Mouse (Mus musculus) midbrain, embryonic 12.5 days (tissue): Measurements from ENCODE around the gene 4930522L14Rik. TPM values are rescaled to one million over a fixed set of nuclear protein-coding genes. Genes with fewer than 3 reads are reported as not detected.
"Not testable (repeated sequence)": the region's sequence is repeated elsewhere in the genome, so short reads cannot be mapped to it uniquely, and the experiment has no call there.

Source experiments
- ATAC-seq: fragments of 200-750 bp; cut with Nextera tagmentation; 2 replicates; pipeline ENCODE4 v1.8.0; 2017; ENCODE audit warnings: low read depth, moderate TSS enrichment, moderate library complexity; ENCODE audit not compliant: low FRiP score
- H3K27ac ChIP-seq: fragments of 300-500 bp; sonication (generic); replicated peaks from 2 replicates; pipeline ENCODE4 v1.5.1; 2016; ENCODE audit warnings: mild to moderate bottlenecking
- H3K27me3 ChIP-seq: fragments of 300-500 bp; sonication (generic); 2 replicates; pipeline ENCODE4 v1.6.1; 2016; ENCODE audit warnings: mild to moderate bottlenecking
- H3K36me3 ChIP-seq: fragments of 300-500 bp; sonication (generic); 2 replicates; pipeline ENCODE4 v1.6.1; 2016
- H3K4me1 ChIP-seq: fragments of 300-500 bp; sonication (generic); 2 replicates; pipeline ENCODE4 v1.6.1; 2016
- H3K4me2 ChIP-seq: fragments of 300-500 bp; sonication (generic); replicated peaks from 2 replicates; pipeline ENCODE4 v1.6.1; 2016; ENCODE audit warnings: mild to moderate bottlenecking, moderate library complexity
- H3K4me3 ChIP-seq: fragments of 300-500 bp; sonication (generic); 2 replicates; pipeline ENCODE4 v1.5.1; 2016; ENCODE audit warnings: mild to moderate bottlenecking
- H3K9ac ChIP-seq: fragments of 300-500 bp; sonication (generic); replicated peaks from 2 replicates; pipeline ENCODE4 v1.6.1; 2016; ENCODE audit warnings: mild to moderate bottlenecking, moderate library complexity
- H3K9me3 ChIP-seq: fragments of 300-500 bp; sonication (generic); 2 replicates; pipeline ENCODE4 v1.6.1; 2016; ENCODE audit warnings: mild to moderate bottlenecking
- WGBS: fragments of 180-500 bp; shearing (Covaris S2); methylation state at CpG from one replicate; pipeline ENCODE4 v1.1.7; 2016; 5-methylcytosine and 5-hydroxymethylcytosine counted together
- polyA plus RNA-seq: library from polyadenylated mRNA; unstranded; fragments of >200 nt; fragmentation: Nextera tagmentation; extraction: Ambion mirVana; gene quantifications from 2 replicates; pipeline ENCODE4 v1.2.1, GENCODE M21; 2016

Gene 4930522L14Rik
- polyA plus RNA-seq: 5.3 and 5.8 TPM in 2 replicates

DNA sequence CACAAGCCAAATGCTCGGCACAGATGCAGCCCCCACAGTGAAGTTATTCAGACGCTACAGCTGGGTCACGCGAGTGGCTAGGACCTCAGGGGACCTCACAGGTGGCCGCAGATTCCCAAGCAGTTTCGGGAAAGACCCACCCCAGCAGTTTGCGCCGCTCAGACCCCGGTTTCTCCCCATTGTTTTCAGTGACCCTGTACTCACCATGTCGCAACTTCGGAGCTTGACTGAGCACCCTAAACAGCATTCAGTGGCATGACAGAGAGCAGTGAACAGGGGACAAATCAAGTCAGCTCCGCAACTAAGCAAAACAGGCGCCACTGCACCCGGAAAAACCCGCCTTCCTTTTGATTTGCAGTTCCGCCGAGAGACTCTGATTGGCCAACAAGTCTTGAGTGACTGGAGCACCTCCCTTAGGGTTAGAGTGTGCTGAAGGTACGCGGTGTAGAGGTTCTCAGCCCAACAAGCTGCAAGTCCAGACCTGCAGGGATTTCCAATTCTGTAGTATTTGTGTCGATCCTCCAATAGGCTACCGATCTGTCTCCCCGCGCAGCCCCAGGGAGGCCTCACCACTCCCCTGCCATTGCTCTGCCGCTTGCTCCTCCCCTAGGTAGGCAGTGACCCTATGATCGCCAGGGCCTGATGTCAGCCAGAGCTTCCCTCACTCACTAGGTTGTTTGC, at the start of gene 4930522L14Rik:
TSS of gene 4930522L14Rik (minus strand) at position 496 of the 681 bp plus-strand sequence.
- H3K4me2 ChIP-seq: peak within 1 kb of the TSS; percentile 66
- not testable (repeated sequence) for H3K27ac ChIP-seq, H3K27me3 ChIP-seq, H3K9me3 ChIP-seq, H3K36me3 ChIP-seq, H3K4me1 ChIP-seq
- ATAC-seq: peak; percentile 97
- peak within 1 kb of the TSS; percentile 53 for H3K9ac ChIP-seq
- under 1% methylated on average over 25 of the region's 25 CpGs for WGBS
- H3K4me3 ChIP-seq: peak within 1 kb of the TSS; percentile 60

DNA sequence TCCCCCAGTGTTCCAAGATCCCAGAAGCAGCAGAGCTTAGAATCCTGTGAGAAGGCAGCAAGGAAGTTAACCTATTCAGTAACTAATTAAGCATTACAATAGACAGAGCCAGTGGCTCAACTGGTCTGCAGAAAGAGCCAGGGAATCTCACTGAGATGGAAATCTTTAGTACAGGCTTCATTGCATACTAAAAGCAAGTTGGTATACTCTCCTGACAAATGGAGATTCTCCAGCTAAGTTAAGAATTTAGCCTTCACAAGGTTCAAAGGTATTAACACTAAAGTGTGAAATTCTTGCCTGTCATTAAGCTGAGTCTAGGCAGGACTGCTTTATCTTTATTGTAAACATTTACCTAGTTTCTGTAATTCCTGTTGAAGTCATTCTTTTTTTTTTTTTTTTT, 49.8 kb upstream of the 4930522L14Rik start:
- ATAC-seq, H3K27ac ChIP-seq, H3K4me2 ChIP-seq, H3K4me1 ChIP-seq, H3K4me3 ChIP-seq, H3K27me3 ChIP-seq, H3K9me3 ChIP-seq, H3K36me3 ChIP-seq, H3K9ac ChIP-seq: not testable (repeated sequence)

DNA sequence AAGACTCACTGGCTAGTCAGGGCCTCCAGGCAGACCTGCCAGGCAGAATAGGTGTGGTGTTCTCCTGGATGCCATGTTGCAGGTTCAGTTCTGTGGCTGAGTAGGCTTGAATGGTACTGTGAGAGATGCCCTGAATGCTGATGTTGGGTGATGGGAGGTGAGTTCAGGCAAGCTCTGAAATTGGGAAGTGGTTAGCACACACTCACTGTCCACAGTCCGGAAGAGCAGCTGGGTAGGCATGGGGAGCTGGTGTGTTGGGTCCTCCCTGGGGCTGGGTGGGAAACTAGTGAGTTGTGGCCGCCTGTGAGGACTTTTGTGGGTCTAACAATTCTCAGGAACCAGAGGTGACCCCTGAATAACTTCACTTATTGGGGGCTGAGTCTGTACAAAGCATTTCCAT, 48.3 kb upstream of the 4930522L14Rik start:
- 68% methylated on average over 2 of the region's 2 CpGs for WGBS
- not testable (repeated sequence) for H3K9ac ChIP-seq, H3K9me3 ChIP-seq, H3K27me3 ChIP-seq, ATAC-seq, H3K4me2 ChIP-seq, H3K36me3 ChIP-seq, H3K27ac ChIP-seq, H3K4me1 ChIP-seq, H3K4me3 ChIP-seq

DNA sequence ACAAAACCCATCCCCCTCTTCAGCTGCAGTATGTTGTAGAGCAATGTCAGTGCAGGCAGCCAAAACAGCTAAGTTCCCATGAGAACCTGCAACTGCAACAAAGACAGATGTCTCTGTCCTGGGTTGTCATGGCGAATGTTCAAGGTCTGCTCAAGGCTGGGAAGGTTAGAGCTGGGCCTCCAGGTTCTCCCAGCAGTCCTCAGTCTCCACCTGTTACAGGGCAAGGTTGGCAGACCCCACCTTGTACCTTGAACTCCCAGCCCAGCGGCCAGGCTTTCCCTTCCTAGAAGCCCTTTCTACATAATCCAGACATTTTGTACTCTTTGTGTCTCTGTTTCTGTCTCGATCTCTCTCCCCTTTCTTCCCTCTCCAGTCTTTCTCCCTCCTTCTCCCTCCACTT, 45.3 kb upstream of the 4930522L14Rik start:
- WGBS: 98% methylated on average over 3 of the region's 3 CpGs
- not testable (repeated sequence) for H3K4me1 ChIP-seq, H3K9me3 ChIP-seq, H3K27ac ChIP-seq, ATAC-seq, H3K4me2 ChIP-seq, H3K4me3 ChIP-seq, H3K9ac ChIP-seq, H3K36me3 ChIP-seq, H3K27me3 ChIP-seq

DNA sequence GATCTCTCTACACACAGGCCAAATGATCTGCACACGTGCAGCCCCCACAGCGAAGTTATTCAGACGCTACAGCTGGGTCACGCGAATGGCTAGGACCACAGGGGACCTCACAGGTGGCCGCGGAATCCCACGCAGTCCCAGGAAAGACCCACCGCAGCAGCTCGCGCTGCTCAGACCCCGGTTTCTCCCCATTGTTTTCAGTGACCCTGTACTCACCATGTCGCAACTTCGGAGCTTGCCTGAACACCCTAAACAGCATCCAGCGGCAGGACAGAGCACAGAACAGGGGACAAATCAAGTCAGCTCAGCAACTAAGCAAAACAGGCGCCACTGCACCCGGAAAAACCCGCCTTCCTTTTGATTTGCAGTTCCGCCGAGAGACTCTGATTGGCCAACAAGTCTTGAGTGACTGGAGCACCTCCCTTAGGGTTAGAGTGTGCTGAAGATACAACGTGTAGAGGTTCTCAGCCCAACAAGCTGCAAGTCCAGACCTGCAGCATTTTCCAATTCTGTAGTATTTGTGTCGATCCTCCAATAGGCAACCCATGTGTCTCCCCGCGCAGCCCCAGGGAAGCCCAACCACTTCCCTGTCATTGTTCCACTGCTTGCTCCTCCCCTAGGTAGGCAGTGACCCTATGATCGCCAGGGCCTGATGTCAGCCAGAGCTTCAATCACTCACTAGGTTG, 44.4 kb upstream of the 4930522L14Rik start:
- not testable (repeated sequence) for H3K36me3 ChIP-seq, H3K4me1 ChIP-seq, H3K27me3 ChIP-seq, H3K27ac ChIP-seq, H3K9me3 ChIP-seq
- Histone ChIP-seq H3K4me3 (peak overlapping the region; percentile 58), H3K4me2 (peak overlapping the region; percentile 69), H3K9ac (peak overlapping the region; percentile 59)
- 2% methylated on average over 25 of the region's 25 CpGs for WGBS
- ATAC-seq: peak; percentile 97

DNA sequence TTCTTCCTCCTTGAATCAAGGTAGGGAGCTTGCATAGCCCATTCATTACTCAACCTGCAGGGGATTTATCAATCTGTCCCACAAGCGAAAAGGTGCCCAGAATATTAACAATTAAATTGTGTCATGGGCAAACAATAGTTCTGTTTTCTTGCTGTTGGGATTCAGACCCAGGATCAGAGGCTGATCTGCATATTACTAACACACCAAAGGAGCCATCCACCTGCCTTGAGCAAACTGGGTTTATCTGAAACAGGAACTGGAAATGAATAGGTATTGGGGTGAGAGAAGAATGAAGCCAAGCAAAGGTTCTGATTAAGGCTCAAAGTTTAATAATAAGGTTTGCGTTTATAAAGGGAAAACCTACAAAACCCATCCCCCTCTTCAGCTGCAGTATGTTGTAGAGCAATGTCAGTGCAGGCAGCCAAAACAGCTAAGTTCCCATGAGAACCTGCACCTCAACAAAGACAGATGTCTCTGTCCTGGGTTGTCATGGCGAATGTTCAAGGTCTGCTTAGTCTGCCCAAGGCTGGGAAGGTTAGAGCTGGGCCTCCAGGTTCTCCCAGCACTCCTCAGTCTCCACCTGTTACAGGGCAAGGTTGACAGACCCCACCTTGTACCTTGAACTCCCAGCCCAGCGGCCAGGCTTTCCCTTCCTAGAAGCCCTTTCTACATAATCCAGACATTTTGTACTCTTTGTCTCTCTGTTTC, 541 bp upstream of the 4930522L14Rik start:
- not testable (repeated sequence) for H3K27me3 ChIP-seq, H3K4me1 ChIP-seq, H3K9ac ChIP-seq, H3K27ac ChIP-seq, H3K9me3 ChIP-seq, H3K36me3 ChIP-seq, ATAC-seq
- 67% methylated on average over 4 of the region's 4 CpGs for WGBS
- Histone ChIP-seq H3K4me3 (peak overlapping the region; percentile 60), H3K4me2 (peak overlapping the region; percentile 66)

DNA sequence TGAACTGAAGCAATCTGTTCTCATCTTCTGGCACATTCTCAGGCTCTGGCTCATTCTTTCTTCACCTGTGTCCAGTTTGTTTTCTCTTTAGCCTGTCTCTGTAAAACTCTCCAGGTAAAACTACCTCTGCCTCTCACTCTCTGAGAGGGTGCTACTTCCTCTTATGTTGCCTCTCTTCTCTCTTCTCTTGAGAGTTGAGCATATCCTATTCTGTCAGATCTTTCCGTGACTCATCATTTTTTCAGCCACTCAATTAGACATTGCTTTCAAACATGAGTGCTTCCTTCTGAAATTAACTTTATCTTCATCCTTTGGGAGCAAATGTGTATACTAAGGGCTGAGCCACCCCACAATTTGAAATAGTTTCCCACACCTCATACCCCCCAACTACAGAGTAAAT, 6.6 kb downstream of the 4930522L14Rik start:
- ATAC-seq, H3K4me2 ChIP-seq, H3K4me3 ChIP-seq, H3K4me1 ChIP-seq, H3K36me3 ChIP-seq, H3K9ac ChIP-seq, H3K27ac ChIP-seq, H3K27me3 ChIP-seq: not testable (repeated sequence)
- 94% methylated on average over 1 of the region's 1 CpGs for WGBS
- peaks cover 24% of the 10 kb centered on the region for H3K9me3 ChIP-seq

DNA sequence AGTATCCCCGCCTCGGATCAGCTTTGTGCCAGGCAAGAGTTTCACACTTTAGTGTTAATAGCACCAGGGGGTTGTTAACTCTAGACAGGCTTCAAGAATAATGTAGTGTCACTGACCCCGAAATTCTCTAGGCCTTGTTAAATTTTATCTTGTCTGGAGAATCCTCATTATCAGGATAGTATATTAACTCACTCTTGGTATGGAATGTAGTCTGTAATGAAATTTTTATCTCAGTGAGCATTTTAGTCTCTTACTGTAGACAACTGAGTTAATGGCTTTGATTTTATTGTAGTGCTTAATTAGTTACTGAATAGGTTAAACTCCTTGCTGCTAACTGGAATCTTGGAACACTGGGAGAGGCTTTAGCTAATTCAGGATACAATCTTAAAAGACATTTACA, 34.3 kb downstream of the 4930522L14Rik start:
- 79% methylated on average over 3 of the region's 3 CpGs for WGBS
- H3K9me3 ChIP-seq, H3K4me3 ChIP-seq, H3K9ac ChIP-seq, H3K27me3 ChIP-seq, H3K4me1 ChIP-seq, H3K4me2 ChIP-seq, H3K27ac ChIP-seq, ATAC-seq, H3K36me3 ChIP-seq: not testable (repeated sequence)

DNA sequence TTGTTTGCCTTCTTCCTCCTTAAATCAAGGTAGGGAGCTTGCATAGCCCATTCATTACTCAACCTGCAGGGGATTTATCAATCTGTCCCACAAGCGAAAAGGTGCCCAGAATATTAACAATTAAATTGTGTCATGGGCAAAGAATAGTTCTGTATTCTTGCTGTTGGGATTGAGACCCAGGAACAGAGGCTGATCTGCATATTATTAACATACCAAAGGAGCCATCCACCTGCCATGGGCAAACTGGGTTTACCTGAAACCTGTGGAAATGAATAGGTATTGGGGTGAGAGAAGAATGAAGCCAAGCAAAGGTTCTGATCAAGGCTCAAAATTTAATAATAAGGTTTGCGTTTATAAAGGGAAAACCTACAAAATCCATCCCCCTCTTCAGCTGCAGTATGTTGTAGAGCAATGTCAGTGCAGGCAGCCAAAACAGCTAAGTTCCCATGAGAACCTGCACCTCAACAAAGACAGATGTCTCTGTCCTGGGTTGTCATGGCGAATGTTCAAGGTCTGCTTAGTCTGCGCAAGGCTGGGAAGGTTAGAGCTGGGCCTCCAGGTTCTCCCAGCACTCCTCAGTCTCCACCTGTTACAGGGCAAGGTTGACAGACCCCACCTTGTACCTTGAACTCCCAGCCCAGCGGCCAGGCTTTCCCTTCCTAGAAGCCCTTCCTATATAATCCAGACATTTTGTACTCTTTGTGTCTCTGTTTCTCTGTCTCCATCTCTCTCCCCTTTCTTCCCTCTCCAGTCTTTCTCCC, 60.3 kb downstream of the 4930522L14Rik start:
- H3K4me2 ChIP-seq: peak overlapping the region; percentile 63
- not testable (repeated sequence) for H3K27me3 ChIP-seq, H3K27ac ChIP-seq, H3K9me3 ChIP-seq, H3K4me1 ChIP-seq, H3K36me3 ChIP-seq, H3K9ac ChIP-seq
- WGBS: 54% methylated on average over 5 of the region's 5 CpGs
- H3K4me3 ChIP-seq: peak overlapping the region; percentile 59
- ATAC-seq: peak; percentile 17; the same call in 1 of the 2 replicates

DNA sequence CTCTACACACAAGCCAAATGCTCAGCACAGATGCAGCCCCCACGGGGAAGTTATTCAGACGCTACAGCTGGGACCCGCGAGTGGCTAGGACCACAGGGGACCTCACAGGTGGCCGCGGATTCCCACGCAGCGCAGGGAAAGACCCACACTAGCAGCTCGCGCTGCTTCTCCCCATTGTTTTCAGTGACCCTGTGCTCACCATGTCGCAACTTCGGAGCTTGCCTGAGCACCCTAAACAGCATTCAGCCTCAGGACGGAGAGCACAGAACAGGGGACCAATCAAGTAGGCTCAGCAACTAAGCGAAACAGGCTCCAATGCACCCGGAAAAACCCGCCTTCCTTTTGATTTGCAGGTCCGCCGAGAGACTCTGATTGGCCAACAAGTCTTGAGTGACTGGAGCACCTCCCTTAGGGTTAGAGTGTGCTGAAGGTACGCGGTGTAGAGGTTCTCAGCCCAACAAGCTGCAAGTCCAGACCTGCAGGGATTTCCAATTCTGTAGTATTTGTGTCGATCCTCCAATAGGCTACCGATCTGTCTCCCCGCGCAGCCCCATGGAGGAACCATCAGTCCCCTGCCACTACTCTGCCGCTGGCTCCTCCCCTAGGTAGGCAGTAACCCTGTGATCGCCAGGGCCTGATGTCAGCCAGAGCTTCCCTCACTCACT, 61.0 kb downstream of the 4930522L14Rik start, which contains the start of gene 5430403G16Rik:
TSS of gene 5430403G16Rik (minus strand) at position 505 of the 665 bp plus-strand sequence.
- Histone ChIP-seq H3K4me3 (peak within 1 kb of the TSS; percentile 59), H3K9ac (peak within 1 kb of the TSS; percentile 68), H3K4me2 (peak within 1 kb of the TSS; percentile 63)
- H3K4me1 ChIP-seq, H3K9me3 ChIP-seq, H3K36me3 ChIP-seq, H3K27ac ChIP-seq, H3K27me3 ChIP-seq: not testable (repeated sequence)
- ATAC-seq: peak; percentile 99
- 2% methylated on average over 26 of the region's 26 CpGs for WGBS
